Mouse (Mus musculus): ENCODE measurements around the gene Gcm1.
A peak's percentile ranks its signal among the peaks of the same experiment; 100 is the strongest.

Gcm1 gene

DNA sequence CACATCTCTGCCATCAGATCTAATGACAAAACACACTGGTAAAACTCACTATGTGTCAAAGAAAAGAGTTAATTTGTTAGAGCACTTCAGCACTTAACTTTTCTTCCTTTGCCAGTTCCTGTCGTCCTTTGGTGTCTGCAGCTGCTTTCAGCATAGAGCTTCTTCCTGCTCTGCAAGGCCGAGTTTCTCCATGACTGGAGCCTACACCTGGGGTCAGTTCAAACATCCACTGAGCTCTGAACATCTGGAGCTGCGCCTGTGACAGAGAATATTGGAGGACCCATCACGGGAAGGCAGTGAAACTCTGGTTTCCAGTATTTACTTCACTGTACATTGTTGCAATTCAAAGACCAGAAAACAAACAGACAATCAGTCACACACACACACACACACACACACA is 49.7 kb downstream of the Gcm1 start:
- ATAC-seq (ENCODE audit: low TSS enrichment) = no peak

DNA sequence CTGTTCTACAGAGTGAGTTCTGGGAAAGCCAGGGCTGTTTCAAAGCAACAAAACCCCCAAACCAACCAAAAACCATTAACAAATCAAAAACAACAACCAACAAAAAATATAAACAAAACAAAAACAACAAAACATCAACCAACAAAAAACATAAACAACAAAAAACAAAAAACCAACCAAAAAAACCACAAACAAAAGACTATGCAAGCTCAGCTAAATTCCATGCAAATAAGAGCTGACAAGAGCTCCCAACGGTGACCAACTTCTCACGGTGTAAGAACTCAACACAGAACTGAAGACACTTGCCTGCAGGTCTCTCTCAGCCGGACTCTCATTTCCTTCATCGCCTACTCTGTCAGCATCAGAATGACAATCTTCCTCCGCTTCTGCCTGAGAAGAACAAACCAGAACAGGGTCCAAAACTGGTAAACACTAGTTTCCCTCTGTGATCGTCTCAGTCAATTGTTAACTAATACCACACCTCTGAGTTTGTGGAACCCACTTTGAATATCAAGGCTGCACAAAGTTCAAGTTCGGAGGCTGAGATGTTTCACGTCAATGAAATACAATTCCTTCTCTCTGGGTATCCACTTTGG is 52.3 kb downstream of the Gcm1 start:
- no peak for ATAC-seq (ENCODE audit: low TSS enrichment)

- no peak for ATAC-seq (ENCODE audit: low TSS enrichment)
Measured at GRCm38 (mm10) chr9:78104973-78105372, 53.2 kb downstream of the Gcm1 start.

GRCm38 (mm10) chr9:78105501-78105932 is 53.8 kb downstream of the Gcm1 start:
- no peak for ATAC-seq (ENCODE audit: low TSS enrichment)

DNA sequence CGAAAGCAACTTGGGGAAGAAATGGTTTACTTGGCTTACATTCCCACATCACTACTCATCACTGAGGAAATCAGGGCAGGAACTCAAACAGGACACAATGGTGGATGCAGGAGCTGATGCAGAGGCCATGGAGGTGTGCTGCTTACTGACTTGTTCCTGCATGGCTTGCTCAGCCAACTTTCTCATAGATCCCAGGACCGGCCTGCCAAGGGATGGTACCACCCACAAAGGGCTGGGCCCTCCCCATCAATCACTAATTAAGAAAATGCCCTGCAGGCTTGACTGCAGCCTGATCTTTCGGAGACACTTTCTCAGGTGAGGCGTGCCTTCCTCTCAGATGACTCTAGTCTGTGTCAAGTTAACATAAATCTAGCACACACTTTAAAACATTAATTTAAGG is 55.1 kb downstream of the Gcm1 start:
- no peak for ATAC-seq (ENCODE audit: low TSS enrichment)

DNA sequence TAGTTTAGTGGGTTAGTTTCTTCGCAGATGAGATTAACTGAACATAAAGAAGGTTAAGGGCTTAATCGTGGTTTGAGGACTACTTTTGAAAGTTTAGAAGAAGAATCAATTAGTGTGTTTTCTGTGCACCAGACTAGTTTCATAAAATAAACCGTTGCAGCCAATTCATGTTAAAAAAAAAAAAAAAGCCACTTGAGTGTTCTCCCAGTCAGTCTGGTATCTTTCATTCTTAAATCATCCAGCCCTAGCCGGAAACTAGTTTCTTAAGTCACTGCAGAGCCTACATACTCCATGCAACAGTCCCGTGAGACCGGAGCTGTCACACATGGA is 55.8 kb downstream of the Gcm1 start:
- no peak for ATAC-seq (ENCODE audit: low TSS enrichment)

- ATAC-seq (ENCODE audit: low TSS enrichment) = peak; percentile 55
Measured at GRCm38 (mm10) chr9:78107912-78108795, 56.4 kb downstream of the Gcm1 start.

- ATAC-seq (ENCODE audit: low TSS enrichment) = peak; percentile 88
Measured at GRCm38 (mm10) chr9:78108796-78109239, 57.1 kb downstream of the Gcm1 start, which contains the start of the genes Fbxo9 and Ick. Gene Fbxo9 (minus strand): TSS chr9:78109065. Gene Ick (plus strand): TSS chr9:78109192.

GRCm38 (mm10) chr9:78109656-78110055 is 57.9 kb downstream of the Gcm1 start:
- no peak for ATAC-seq (ENCODE audit: low TSS enrichment)

GRCm38 (mm10) chr9:78111456-78111855 is 59.7 kb downstream of the Gcm1 start:
- ATAC-seq (ENCODE audit: low TSS enrichment) = no peak

- ATAC-seq (ENCODE audit: low TSS enrichment) = peak; percentile 76
Measured at GRCm38 (mm10) chr9:78112770-78113537, 61.2 kb downstream of the Gcm1 start.

- ATAC-seq (ENCODE audit: low TSS enrichment) = peak; percentile 13; the same call in 1 of the 2 replicates
Measured at GRCm38 (mm10) chr9:78113538-78113885, 61.8 kb downstream of the Gcm1 start.

All from frontal cortex, adult (tissue).